Comparison of ENCODE assay signal across 23 mouse cellular contexts in the genomic region with DNA sequence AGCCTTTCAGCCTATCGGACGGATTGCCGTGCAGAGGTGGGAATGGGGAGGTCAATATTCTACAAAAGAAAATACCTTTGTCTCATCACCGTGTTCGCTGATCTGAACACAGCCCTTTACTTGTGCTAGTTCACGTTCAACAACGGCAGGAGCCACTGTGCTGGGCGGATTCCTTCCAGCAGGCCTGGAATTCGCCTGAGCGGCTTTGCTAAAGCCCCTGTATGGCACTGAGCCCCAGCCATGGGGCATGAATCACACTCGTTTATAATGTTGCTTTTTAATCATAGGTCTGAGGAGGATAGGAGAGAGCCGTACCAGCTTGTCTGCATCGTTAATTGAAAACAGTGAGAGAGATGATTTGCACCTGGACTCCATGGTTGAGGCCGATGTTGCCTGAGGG. TPM values are rescaled to one million over a fixed set of nuclear protein-coding genes. Genes with fewer than 3 reads are reported as not detected.
DNase-seq lines count a peak whose midpoint lies in the region; ATAC-seq and TF ChIP-seq lines count a peak whose summit lies in the region.
"Had no signal": no experiment of that assay in that cellular context is flagged by ENCODE, and none has a peak within 500 bp of the region (broad histone marks: within the 10 kb centered on the region; RNA-seq: fewer than 3 reads in every experiment).

No protein-coding gene starts in this region.

- H3K4me2 ChIP-seq in heart, embryonic 12.5 days = no peak overlapping the region
- H3K4me2 ChIP-seq in embryonic facial prominence, embryonic 14.5 days (ENCODE audit: low read depth, low read length) = no peak overlapping the region
- H3K4me2 ChIP-seq in stomach, postnatal 0 days (replicated peaks; ENCODE audit: low read depth) = no peak overlapping the region
- H3K4me2 ChIP-seq: hindbrain, embryonic 14.5 days; liver, embryonic 11.5 days; stomach, embryonic 15.5 days had no signal

- H3K9ac ChIP-seq in heart, embryonic 12.5 days = no peak overlapping the region
- no peak overlapping the region; the same call in 1 of the 2 replicates for H3K9ac ChIP-seq in embryonic facial prominence, embryonic 14.5 days (ENCODE audit: low read depth, low read length)
- H3K9ac ChIP-seq in stomach, postnatal 0 days (ENCODE audit: low read length) = no peak overlapping the region
- H3K9ac ChIP-seq: hindbrain, embryonic 14.5 days; stomach, embryonic 15.5 days had no signal

- peak; percentile 85 for DNase-seq in heart, adult 11 months
- DNase-seq in urinary bladder, postnatal 14 days (ENCODE audit: low spot score) = peak; percentile 44
- DNase-seq in urinary bladder, postnatal 10 days (ENCODE audit: low spot score) = no peak
- no peak for DNase-seq in embryonic facial prominence, embryonic 14.5 days (ENCODE audit: low spot score)
- no peak for DNase-seq in stomach, postnatal 0 days (ENCODE audit: low spot score)
- DNase-seq in cerebellum, adult 8-10 months = no peak
- DNase-seq in kidney, postnatal 36 days = no peak
- DNase-seq: adrenal gland, postnatal 25 days; cerebellum, adult 11-12 months; cerebellum, postnatal 36 days; gastrocnemius, postnatal 36 days; heart, postnatal 10 days; layer of hippocampus, postnatal 36 days; lung, adult 18-20 months; retina, postnatal 1 day had no signal

- H3K4me1 ChIP-seq in heart, embryonic 12.5 days (replicated peaks) = peaks cover 4% of the 10 kb centered on the region
- no peaks in the 10 kb centered on the region for H3K4me1 ChIP-seq in embryonic facial prominence, embryonic 14.5 days (ENCODE audit: control insufficient read depth, insufficient read depth, low read length)
- H3K4me1 ChIP-seq in stomach, postnatal 0 days (replicated peaks; ENCODE audit: control insufficient read depth, insufficient read depth) = no peaks in the 10 kb centered on the region
- H3K4me1 ChIP-seq: stomach, embryonic 15.5 days had no signal

- no peak overlapping the region for H3K4me3 ChIP-seq in heart, embryonic 12.5 days
- no peak overlapping the region for H3K4me3 ChIP-seq in embryonic facial prominence, embryonic 14.5 days (ENCODE audit: low read depth, low read length)
- H3K4me3 ChIP-seq in stomach, postnatal 0 days (ENCODE audit: low read depth, low read length) = no peak overlapping the region
- H3K4me3 ChIP-seq: midbrain, embryonic 10.5 days; stomach, embryonic 15.5 days had no signal

- peak; percentile 54 for TF ChIP-seq CTCF in stomach, postnatal 0 days (IDR thresholded peaks at IDR 0.05; ENCODE audit: low read depth)

- no peak overlapping the region for H3K27ac ChIP-seq in heart, embryonic 12.5 days (ENCODE audit: poor library complexity, severe bottlenecking)
- no peak overlapping the region for H3K27ac ChIP-seq in embryonic facial prominence, embryonic 14.5 days (replicated peaks; ENCODE audit: low read depth, low read length)
- no peak overlapping the region for H3K27ac ChIP-seq in stomach, postnatal 0 days (replicated peaks)
- H3K27ac ChIP-seq: hindbrain, embryonic 14.5 days; macrophage; midbrain, embryonic 10.5 days; stomach, embryonic 15.5 days had no signal

- ATAC-seq in heart, embryonic 12.5 days (ENCODE audit: insufficient number of reproducible peaks, low FRiP score) = no peak
- ATAC-seq in embryonic facial prominence, embryonic 14.5 days (ENCODE audit: low read depth) = peak; percentile 38; the same call in 1 of the 2 replicates
- no peak for ATAC-seq in stomach, postnatal 0 days (ENCODE audit: low FRiP score, low TSS enrichment)
- ATAC-seq: CD4-positive, CD25-positive, alpha-beta regulatory T cell, adult 4 months; forebrain, embryonic 16.5 days had no signal

- WGBS in heart, embryonic 12.5 days = 69% methylated on average over 14 of the region's 14 CpGs
- WGBS in embryonic facial prominence, embryonic 14.5 days = 53% methylated on average over 14 of the region's 14 CpGs
- 52% methylated on average over 14 of the region's 14 CpGs for WGBS in stomach, postnatal 0 days

- no peaks in the 10 kb centered on the region for H3K27me3 ChIP-seq in heart, embryonic 12.5 days (replicated peaks)
- no peaks in the 10 kb centered on the region for H3K27me3 ChIP-seq in embryonic facial prominence, embryonic 14.5 days (replicated peaks; ENCODE audit: control insufficient read depth, insufficient read depth, low read length)
- H3K27me3 ChIP-seq in stomach, postnatal 0 days (ENCODE audit: control insufficient read depth, insufficient read depth, low read length) = no peaks in the 10 kb centered on the region
- H3K27me3 ChIP-seq: stomach, embryonic 15.5 days had no signal

- no peaks in the 10 kb centered on the region for H3K36me3 ChIP-seq in heart, embryonic 12.5 days
- no peaks in the 10 kb centered on the region for H3K36me3 ChIP-seq in embryonic facial prominence, embryonic 14.5 days (ENCODE audit: control insufficient read depth, insufficient read depth, low read length)
- no peaks in the 10 kb centered on the region for H3K36me3 ChIP-seq in stomach, postnatal 0 days (ENCODE audit: control insufficient read depth, insufficient read depth, low read length)
- H3K36me3 ChIP-seq: midbrain, embryonic 10.5 days; stomach, embryonic 15.5 days had no signal

- no peaks in the 10 kb centered on the region for H3K9me3 ChIP-seq in heart, embryonic 12.5 days (replicated peaks)
- no peaks in the 10 kb centered on the region for H3K9me3 ChIP-seq in embryonic facial prominence, embryonic 14.5 days (ENCODE audit: control insufficient read depth, low read length)
- H3K9me3 ChIP-seq in stomach, postnatal 0 days (ENCODE audit: control insufficient read depth, low read length) = no peaks in the 10 kb centered on the region
- H3K9me3 ChIP-seq: midbrain, embryonic 10.5 days; stomach, embryonic 15.5 days had no signal

- TF ChIP-seq EP300 in stomach, postnatal 0 days (optimal IDR thresholded peaks at IDR 0.05) = no peak

RNA-seq across cellular contexts. Expression of a gene that starts 5.1 kb away (rescaled TPM):
- 58.9 and 63.6 TPM in 2 replicates for polyA plus RNA-seq in heart, embryonic 12.5 days (2016; fragmentation: Nextera tagmentation; extraction: Ambion mirVana)
- polyA plus RNA-seq in embryonic facial prominence, embryonic 14.5 days (2014; fragmentation: Nextera tagmentation; extraction: Ambion mirVana) = 57.4 and 60.0 TPM in 2 replicates
- 12.0 and 13.3 TPM in 2 replicates for polyA plus RNA-seq in stomach, postnatal 0 days (2015; fragmentation: Nextera tagmentation; extraction: Ambion mirVana)

RNA-seq across cellular contexts. Expression of a gene that starts 6.4 kb away (rescaled TPM):
- 5.0 and 6.0 TPM in 2 replicates for polyA plus RNA-seq in heart, embryonic 12.5 days (2016; fragmentation: Nextera tagmentation; extraction: Ambion mirVana)
- 9.6 and 9.8 TPM in 2 replicates for polyA plus RNA-seq in embryonic facial prominence, embryonic 14.5 days (2014; fragmentation: Nextera tagmentation; extraction: Ambion mirVana)
- polyA plus RNA-seq in stomach, postnatal 0 days (2015; fragmentation: Nextera tagmentation; extraction: Ambion mirVana) = 1.4 and 1.6 TPM in 2 replicates

Comparison
In these comparisons a context has a peak if more than half of its experiments do, and no peak if none do; other contexts are left out.
1. DNase-seq: peak in heart, adult 11 months (single experiment) and urinary bladder, postnatal 14 days (single experiment); none in urinary bladder, postnatal 10 days (single experiment), embryonic facial prominence, embryonic 14.5 days (single experiment), stomach, postnatal 0 days (single experiment), cerebellum, adult 8-10 months (single experiment) and kidney, postnatal 36 days (0 of 2).